Mouse (Mus musculus): ENCODE data around the gene Atp6v1a. TPM values are rescaled to one million over a fixed set of nuclear protein-coding genes. Genes with fewer than 3 reads are reported as not detected.

Atp6v1a gene
- polyA plus RNA-seq, 1 experiment from 2014 or later, result 24.8 TPM

- no peak overlapping the region for H3K4me2 ChIP-seq (ENCODE audit: low read depth, low read length)
- H3K9me3 ChIP-seq (replicated peaks; ENCODE audit: control insufficient read depth, low read length), result no peaks in the 10 kb centered on the region
- H3K4me1 ChIP-seq (ENCODE audit: control insufficient read depth, low read depth, low read length), result no peaks in the 10 kb centered on the region
- H3K9ac ChIP-seq (ENCODE audit: low read depth, low read length), result no peak overlapping the region
- H3K4me3 ChIP-seq (ENCODE audit: low read depth, low read length), result no peak overlapping the region
- H3K27ac ChIP-seq (ENCODE audit: low read length), result no peak overlapping the region
- 75% methylated on average over 18 of the region's 18 CpGs for WGBS (ENCODE audit: insufficient replicate concordance)
- H3K27me3 ChIP-seq (ENCODE audit: control insufficient read depth, insufficient read depth, low read depth, low read length), result no peaks in the 10 kb centered on the region
- H3K36me3 ChIP-seq (ENCODE audit: control insufficient read depth, insufficient read depth), result peaks cover 20% of the 10 kb centered on the region
- ATAC-seq (ENCODE audit: low read depth), result no peak
Measured at GRCm38 (mm10) chr16:44103806-44104766, 35.4 kb downstream of the Atp6v1a start.

DNA sequence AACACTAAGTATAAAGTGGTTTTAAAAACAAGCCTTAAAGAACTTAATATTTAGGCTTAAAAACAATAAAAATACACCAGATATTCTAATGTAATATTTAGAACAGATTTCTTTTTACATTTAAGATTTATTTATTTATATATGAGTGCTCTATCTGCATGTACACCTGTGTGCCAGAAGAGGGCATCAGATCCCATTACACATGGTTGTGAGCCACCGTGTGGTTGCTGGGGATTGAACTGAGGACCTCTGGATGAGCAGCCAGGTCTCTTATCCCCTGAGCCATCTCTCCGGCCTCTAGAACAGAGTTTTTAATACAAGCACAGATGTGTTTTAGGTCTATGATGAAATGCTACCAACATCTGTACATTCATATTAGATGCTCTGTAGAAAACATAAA, 36.6 kb downstream of the Atp6v1a start:
- no peak overlapping the region for H3K27ac ChIP-seq (ENCODE audit: low read length)
- H3K9me3 ChIP-seq (replicated peaks; ENCODE audit: control insufficient read depth, low read length), result no peaks in the 10 kb centered on the region
- no peaks in the 10 kb centered on the region for H3K4me1 ChIP-seq (ENCODE audit: control insufficient read depth, low read depth, low read length)
- no peak for ATAC-seq (ENCODE audit: low read depth)
- no peak overlapping the region for H3K9ac ChIP-seq (ENCODE audit: low read depth, low read length)
- WGBS (ENCODE audit: insufficient replicate concordance), result 78% methylated on average over 2 of the region's 2 CpGs
- no peak overlapping the region for H3K4me3 ChIP-seq (ENCODE audit: low read depth, low read length)
- H3K4me2 ChIP-seq (ENCODE audit: low read depth, low read length), result no peak overlapping the region
- H3K27me3 ChIP-seq (ENCODE audit: control insufficient read depth, insufficient read depth, low read depth, low read length), result no peaks in the 10 kb centered on the region
- H3K36me3 ChIP-seq (ENCODE audit: control insufficient read depth, insufficient read depth), result peaks cover 24% of the 10 kb centered on the region

DNA sequence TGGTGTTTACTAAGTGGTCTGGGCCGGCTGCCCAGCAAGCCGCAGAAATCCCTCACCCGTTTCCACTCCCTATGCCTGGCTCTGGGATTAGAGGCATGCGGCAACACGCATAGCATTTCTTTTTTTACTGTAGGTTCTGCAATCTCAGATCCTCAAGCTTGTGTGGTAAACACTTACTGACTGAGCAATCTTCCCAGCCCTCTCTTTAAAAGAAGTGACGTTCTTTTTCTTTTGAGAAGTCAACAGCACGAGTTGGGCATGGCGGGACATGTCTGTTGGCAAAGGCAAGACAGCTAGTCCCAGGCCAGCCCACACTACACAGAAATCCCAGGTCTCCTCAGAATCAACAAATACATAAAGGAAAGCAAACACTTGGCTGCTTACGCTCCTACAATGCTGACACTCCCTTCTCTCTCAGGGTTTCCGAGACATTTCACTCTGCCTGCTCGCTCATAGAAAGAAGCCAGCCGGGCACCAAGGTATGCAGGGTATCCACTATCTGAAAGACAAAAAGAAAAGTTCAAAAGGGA, 38.3 kb downstream of the Atp6v1a start:
- Histone ChIP-seq H3K4me2 (ENCODE audit: low read depth, low read length) (no peak overlapping the region), H3K4me1 (ENCODE audit: control insufficient read depth, low read depth, low read length) (no peaks in the 10 kb centered on the region), H3K9me3 (replicated peaks; ENCODE audit: control insufficient read depth, low read length) (no peaks in the 10 kb centered on the region), H3K36me3 (ENCODE audit: control insufficient read depth, insufficient read depth) (peaks cover 20% of the 10 kb centered on the region), H3K27me3 (ENCODE audit: control insufficient read depth, insufficient read depth, low read depth, low read length) (no peaks in the 10 kb centered on the region), H3K27ac (ENCODE audit: low read length) (no peak overlapping the region), H3K9ac (ENCODE audit: low read depth, low read length) (no peak overlapping the region), H3K4me3 (ENCODE audit: low read depth, low read length) (no peak overlapping the region)
- ATAC-seq (ENCODE audit: low read depth), result no peak
- 88% methylated on average over 12 of the region's 12 CpGs for WGBS (ENCODE audit: insufficient replicate concordance)

DNA sequence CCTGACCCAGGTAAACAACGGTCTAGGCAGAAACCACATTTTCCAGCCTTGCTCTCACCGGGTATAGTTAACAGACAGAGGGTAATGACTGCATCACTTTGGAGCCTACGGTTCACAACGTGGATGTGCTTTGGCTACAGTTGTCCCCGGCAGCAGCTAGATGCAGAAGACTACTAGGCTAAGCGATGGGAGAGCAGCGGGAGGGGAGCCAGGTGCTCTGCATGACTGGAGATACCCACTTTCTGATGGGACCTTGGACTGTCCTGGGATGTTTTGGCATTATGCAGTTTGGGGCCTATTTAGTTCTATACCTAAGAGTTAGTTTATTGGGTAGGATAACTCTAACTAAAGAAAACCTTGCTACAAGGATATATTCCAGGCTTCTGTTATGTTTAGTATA, 40.1 kb downstream of the Atp6v1a start:
- H3K36me3 ChIP-seq (ENCODE audit: control insufficient read depth, insufficient read depth), result peaks cover 22% of the 10 kb centered on the region
- ATAC-seq (ENCODE audit: low read depth), result no peak

DNA sequence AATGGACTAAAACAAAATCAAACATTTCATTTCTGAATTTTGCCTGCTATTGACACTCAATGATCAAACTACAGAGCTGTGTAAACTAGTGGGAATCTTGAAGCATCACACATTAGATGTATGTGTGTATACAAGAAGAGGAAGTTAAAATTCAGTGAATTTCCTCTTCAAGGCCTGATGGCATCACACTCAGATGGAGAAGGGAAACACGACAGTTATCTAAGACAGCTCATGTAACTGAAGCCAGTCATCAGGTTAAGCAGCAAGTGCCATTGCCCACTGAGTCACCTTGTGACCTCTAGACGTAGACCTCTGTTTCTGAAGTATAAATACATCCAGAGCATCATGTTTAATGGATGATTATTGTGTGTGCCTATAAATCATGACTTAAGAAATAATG, 51.9 kb downstream of the Atp6v1a start:
- H3K9me3 ChIP-seq (replicated peaks; ENCODE audit: control insufficient read depth, low read length), result no peaks in the 10 kb centered on the region
- no peaks in the 10 kb centered on the region for H3K4me1 ChIP-seq (ENCODE audit: control insufficient read depth, low read depth, low read length)
- no peak overlapping the region for H3K4me3 ChIP-seq (ENCODE audit: low read depth, low read length)
- H3K27ac ChIP-seq (ENCODE audit: low read length), result no peak overlapping the region
- ATAC-seq (ENCODE audit: low read depth), result no peak
- 28% methylated on average over 2 of the region's 2 CpGs for WGBS (ENCODE audit: insufficient replicate concordance)
- no peak overlapping the region for H3K4me2 ChIP-seq (ENCODE audit: low read depth, low read length)
- H3K36me3 ChIP-seq (ENCODE audit: control insufficient read depth, insufficient read depth), result peaks cover 4% of the 10 kb centered on the region
- no peaks in the 10 kb centered on the region for H3K27me3 ChIP-seq (ENCODE audit: control insufficient read depth, insufficient read depth, low read depth, low read length)
- H3K9ac ChIP-seq (ENCODE audit: low read depth, low read length), result no peak overlapping the region

More for the DNA sequence above, 40.1 kb downstream of the Atp6v1a start:
- no peak overlapping the region for H3K9ac ChIP-seq (ENCODE audit: low read depth, low read length)
- 84% methylated on average over 7 of the region's 7 CpGs for WGBS (ENCODE audit: insufficient replicate concordance)
- H3K4me1 ChIP-seq (ENCODE audit: control insufficient read depth, low read depth, low read length), result no peaks in the 10 kb centered on the region
- H3K4me3 ChIP-seq (ENCODE audit: low read depth, low read length), result no peak overlapping the region
- no peaks in the 10 kb centered on the region for H3K9me3 ChIP-seq (replicated peaks; ENCODE audit: control insufficient read depth, low read length)
- H3K4me2 ChIP-seq (ENCODE audit: low read depth, low read length), result no peak overlapping the region
- H3K27me3 ChIP-seq (ENCODE audit: control insufficient read depth, insufficient read depth, low read depth, low read length), result no peaks in the 10 kb centered on the region
- H3K27ac ChIP-seq (ENCODE audit: low read length), result no peak overlapping the region

DNA sequence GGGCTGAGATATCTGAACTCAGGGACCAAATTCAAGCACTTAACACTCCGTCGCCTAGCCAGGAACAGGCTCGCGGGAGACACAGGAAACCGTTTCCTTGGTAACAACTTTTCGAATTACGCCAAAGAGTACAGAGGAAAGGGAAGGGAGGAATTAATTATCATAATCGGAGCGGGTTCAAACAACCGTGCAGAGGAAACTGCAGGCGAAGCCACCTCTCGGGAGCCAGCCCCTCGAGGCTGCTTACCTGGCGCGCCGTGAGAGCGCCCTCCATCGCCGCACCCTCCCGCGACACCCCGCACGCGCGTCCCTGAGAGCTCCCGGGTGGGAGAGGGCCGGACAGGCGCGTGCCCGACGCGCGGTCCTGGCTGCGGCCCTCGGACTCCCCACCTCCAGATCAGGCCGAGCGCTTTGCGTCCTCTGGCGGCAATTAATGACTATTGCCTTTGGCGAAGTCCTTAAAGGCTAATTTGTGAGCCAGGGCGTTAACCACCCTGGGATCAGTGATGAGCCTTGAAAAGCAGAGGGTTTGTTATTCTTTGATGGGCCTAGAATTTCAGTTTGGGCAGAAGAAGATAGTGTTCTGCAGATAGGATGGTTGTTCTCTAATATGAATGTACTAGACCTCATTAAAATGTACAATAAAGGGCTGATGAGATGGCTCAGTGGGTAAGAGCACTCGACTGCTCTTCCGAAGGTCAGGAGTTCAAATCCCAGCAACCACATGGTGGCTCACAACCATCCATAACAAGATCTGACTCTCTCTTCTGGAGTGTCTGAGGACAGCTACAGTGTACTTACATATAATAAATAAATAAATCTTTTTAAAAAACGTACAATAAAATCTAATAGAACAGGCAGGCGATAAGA, 76.2 kb downstream of the Atp6v1a start, which contains the start of gene Gramd1c:
Gene Gramd1c (minus strand): TSS at position 321 of the 870 bp plus-strand sequence.
- no peaks in the 10 kb centered on the region; the same call in 1 of the 2 replicates for H3K4me1 ChIP-seq (ENCODE audit: control insufficient read depth, low read depth, low read length)
- H3K27ac ChIP-seq (ENCODE audit: low read length), result no peak within 1 kb of the TSS
- H3K27me3 ChIP-seq (ENCODE audit: control insufficient read depth, insufficient read depth, low read depth, low read length), result no peaks in the 10 kb centered on the region
- ATAC-seq (ENCODE audit: low read depth), result peak; percentile 64
- H3K9me3 ChIP-seq (replicated peaks; ENCODE audit: control insufficient read depth, low read length), result no peaks in the 10 kb centered on the region
- H3K4me2 ChIP-seq (ENCODE audit: low read depth, low read length), result peak within 1 kb of the TSS; percentile 59
- H3K9ac ChIP-seq (ENCODE audit: low read depth, low read length), result peak within 1 kb of the TSS; percentile 43; the same call in 1 of the 2 replicates
- H3K4me3 ChIP-seq (ENCODE audit: low read depth, low read length), result peak within 1 kb of the TSS; percentile 64
- H3K36me3 ChIP-seq (ENCODE audit: control insufficient read depth, insufficient read depth), result no peaks in the 10 kb centered on the region
- 6% methylated on average over 45 of the region's 45 CpGs for WGBS (ENCODE audit: insufficient replicate concordance)

DNA sequence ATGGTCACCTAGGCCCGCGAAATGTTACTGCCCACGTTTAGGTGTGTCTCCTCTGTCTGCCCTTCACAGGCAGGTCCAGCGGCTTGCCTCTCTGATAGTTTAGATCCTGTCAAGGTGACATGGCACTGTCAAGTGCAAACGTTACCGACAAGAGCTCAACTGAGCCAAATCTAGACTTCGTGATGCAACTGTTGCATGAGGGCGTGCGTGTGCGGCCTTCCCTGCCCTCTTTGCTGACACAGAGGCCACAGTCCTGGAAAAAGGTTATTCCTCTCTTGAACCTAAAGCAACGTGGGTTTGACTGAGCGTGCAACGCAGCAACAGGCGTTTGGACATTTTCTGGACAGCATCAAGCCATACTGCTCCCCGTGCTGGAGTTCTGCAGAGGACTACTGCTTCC, 78.2 kb downstream of the Atp6v1a start:
- WGBS (ENCODE audit: insufficient replicate concordance), result 74% methylated on average over 15 of the region's 15 CpGs
- Histone ChIP-seq H3K9me3 (replicated peaks; ENCODE audit: control insufficient read depth, low read length) (no peaks in the 10 kb centered on the region), H3K36me3 (ENCODE audit: control insufficient read depth, insufficient read depth) (no peaks in the 10 kb centered on the region), H3K4me2 (ENCODE audit: low read depth, low read length) (no peak overlapping the region), H3K27ac (ENCODE audit: low read length) (peak overlapping the region; percentile 21), H3K27me3 (ENCODE audit: control insufficient read depth, insufficient read depth, low read depth, low read length) (no peaks in the 10 kb centered on the region), H3K4me3 (ENCODE audit: low read depth, low read length) (no peak overlapping the region), H3K9ac (ENCODE audit: low read depth, low read length) (no peak overlapping the region), H3K4me1 (ENCODE audit: control insufficient read depth, low read depth, low read length) (no peaks in the 10 kb centered on the region; the same call in 1 of the 2 replicates)
- peak; percentile 64 for ATAC-seq (ENCODE audit: low read depth)

- WGBS (ENCODE audit: insufficient replicate concordance), result 73% methylated on average over 18 of the region's 18 CpGs
- no peak overlapping the region for H3K4me2 ChIP-seq (ENCODE audit: low read depth, low read length)
- no peaks in the 10 kb centered on the region for H3K36me3 ChIP-seq (ENCODE audit: control insufficient read depth, insufficient read depth)
- H3K4me3 ChIP-seq (ENCODE audit: low read depth, low read length), result no peak overlapping the region
- no peaks in the 10 kb centered on the region for H3K9me3 ChIP-seq (replicated peaks; ENCODE audit: control insufficient read depth, low read length)
- no peak overlapping the region for H3K9ac ChIP-seq (ENCODE audit: low read depth, low read length)
- H3K27ac ChIP-seq (ENCODE audit: low read length), result peak overlapping the region; percentile 21
- peak; percentile 80 for ATAC-seq (ENCODE audit: low read depth)
- H3K4me1 ChIP-seq (ENCODE audit: control insufficient read depth, low read depth, low read length), result no peaks in the 10 kb centered on the region; the same call in 1 of the 2 replicates
- H3K27me3 ChIP-seq (ENCODE audit: control insufficient read depth, insufficient read depth, low read depth, low read length), result no peaks in the 10 kb centered on the region
Measured at GRCm38 (mm10) chr16:44060604-44061286, 78.8 kb downstream of the Atp6v1a start.

Measured in liver, embryonic 16.5 days (tissue).